Mouse (Mus musculus) kidney, embryonic 15.5 days (tissue): ENCODE measurements around the gene Bcorl1. TPM values are rescaled to one million over a fixed set of nuclear protein-coding genes. Genes with fewer than 3 reads are reported as not detected.

Experiments
- ATAC-seq: fragments of 200-750 bp; cut with Nextera tagmentation; replicated peaks from 2 replicates; pipeline ENCODE4 v1.8.0; 2017; ENCODE audit warnings: moderate TSS enrichment; ENCODE audit not compliant: low FRiP score
- H3K27ac ChIP-seq: fragments of 300-500 bp; sonication (generic); 2 replicates; pipeline ENCODE4 v1.5.1; 2015; ENCODE audit warnings: mild to moderate bottlenecking, inconsistent platforms
- H3K27me3 ChIP-seq: fragments of 300-500 bp; sonication (generic); 2 replicates; pipeline ENCODE4 v1.6.1; 2015; ENCODE audit warnings: inconsistent platforms
- H3K36me3 ChIP-seq: fragments of 300-500 bp; sonication (generic); 2 replicates; pipeline ENCODE4 v1.6.1; 2015; ENCODE audit warnings: inconsistent platforms
- H3K4me1 ChIP-seq: fragments of 300-500 bp; sonication (generic); 2 replicates; pipeline ENCODE4 v1.6.1; 2015; ENCODE audit warnings: inconsistent platforms
- H3K4me2 ChIP-seq: fragments of 300-500 bp; sonication (generic); 2 replicates; pipeline ENCODE4 v1.6.1; 2015; ENCODE audit warnings: moderate library complexity, mild to moderate bottlenecking, inconsistent platforms
- H3K4me3 ChIP-seq: fragments of 300-500 bp; sonication (generic); replicated peaks from 2 replicates; pipeline ENCODE4 v1.5.1; 2015; ENCODE audit warnings: mild to moderate bottlenecking, inconsistent platforms
- H3K9ac ChIP-seq: fragments of 300-500 bp; sonication (generic); 2 replicates; pipeline ENCODE4 v1.6.1; 2015; ENCODE audit warnings: mild to moderate bottlenecking, inconsistent platforms
- H3K9me3 ChIP-seq: fragments of 300-500 bp; sonication (generic); replicated peaks from 2 replicates; pipeline ENCODE4 v1.6.1; 2016; ENCODE audit warnings: inconsistent platforms
- WGBS: fragments of 180-500 bp; shearing (Covaris S2); methylation state at CpG from one replicate; pipeline ENCODE4 v1.1.7; 2015; ENCODE audit warnings: mixed read lengths; 5-methylcytosine and 5-hydroxymethylcytosine counted together
- polyA plus RNA-seq: library from polyadenylated mRNA; unstranded; fragments of >200 nt; fragmentation: Nextera tagmentation; extraction: Ambion mirVana; gene quantifications from 2 replicates; pipeline ENCODE4 v1.2.1, GENCODE M21; 2015

Bcorl1 gene
- polyA plus RNA-seq: 6.3 and 6.9 TPM in 2 replicates

GRCm38 (mm10) chrX:48341141-48341540 lies at the start of gene Bcorl1:
Bcorl1 (plus strand) TSS chrX:48341358.
- peak within 1 kb of the TSS; percentile 60 for H3K4me3 ChIP-seq
- H3K4me1 ChIP-seq: peaks cover 15% of the 10 kb centered on the region
- H3K27ac ChIP-seq: peak within 1 kb of the TSS; percentile 77
- H3K36me3 ChIP-seq: no peaks in the 10 kb centered on the region
- WGBS: 13% methylated on average over 18 of the region's 33 CpGs
- H3K27me3 ChIP-seq: 0 out of 2 replicates have a peak, but pooled peaks cover 12% of the 10 kb centered on the region
- peak within 1 kb of the TSS; percentile 50 for H3K9ac ChIP-seq
- peak within 1 kb of the TSS; percentile 75 for H3K4me2 ChIP-seq
- H3K9me3 ChIP-seq: no peaks in the 10 kb centered on the region
- peak; percentile 44 for ATAC-seq

GRCm38 (mm10) chrX:48291413-48291812 lies 49.7 kb upstream of the Bcorl1 start:
- Histone ChIP-seq H3K9me3 (no peaks in the 10 kb centered on the region), H3K27ac (no peak overlapping the region), H3K4me2 (no peak overlapping the region), H3K4me1 (no peaks in the 10 kb centered on the region), H3K27me3 (peaks cover 16% of the 10 kb centered on the region), H3K9ac (no peak overlapping the region), H3K36me3 (no peaks in the 10 kb centered on the region), H3K4me3 (no peak overlapping the region)
- WGBS: 31% methylated on average over 3 of the region's 3 CpGs
- ATAC-seq: no peak

GRCm38 (mm10) chrX:48305356-48305755 lies 35.8 kb upstream of the Bcorl1 start:
- no peak overlapping the region for H3K4me2 ChIP-seq
- H3K36me3 ChIP-seq: no peaks in the 10 kb centered on the region
- 82% methylated on average over 4 of the region's 4 CpGs for WGBS
- H3K9me3 ChIP-seq: no peaks in the 10 kb centered on the region
- H3K4me3 ChIP-seq: no peak overlapping the region
- no peak overlapping the region for H3K9ac ChIP-seq
- H3K4me1 ChIP-seq: no peaks in the 10 kb centered on the region
- no peak overlapping the region for H3K27ac ChIP-seq
- peaks cover 4% of the 10 kb centered on the region; the same call in 1 of the 2 replicates for H3K27me3 ChIP-seq
- ATAC-seq: no peak

GRCm38 (mm10) chrX:48310706-48311517 lies 30.2 kb upstream of the Bcorl1 start:
- H3K9ac ChIP-seq: no peak overlapping the region
- peak overlapping the region; percentile 28 for H3K4me3 ChIP-seq
- ATAC-seq: 0 out of 2 replicates have a peak, but pooled peaks have one; percentile 31
- WGBS: 22% methylated on average over 26 of the region's 26 CpGs
- peaks cover 21% of the 10 kb centered on the region for H3K27me3 ChIP-seq
- peaks cover 11% of the 10 kb centered on the region for H3K4me1 ChIP-seq
- peak overlapping the region; percentile 61 for H3K4me2 ChIP-seq
- 0 out of 2 replicates have a peak overlapping the region, but pooled peaks have one; percentile 18 for H3K27ac ChIP-seq
- no peaks in the 10 kb centered on the region for H3K36me3 ChIP-seq
- H3K9me3 ChIP-seq: no peaks in the 10 kb centered on the region

- H3K27ac ChIP-seq: no peak overlapping the region
- peaks cover 28% of the 10 kb centered on the region for H3K27me3 ChIP-seq
- no peak overlapping the region for H3K4me2 ChIP-seq
- H3K9ac ChIP-seq: no peak overlapping the region
- H3K36me3 ChIP-seq: no peaks in the 10 kb centered on the region
- no peak for ATAC-seq
- H3K4me3 ChIP-seq: no peak overlapping the region
- H3K4me1 ChIP-seq: peaks cover 11% of the 10 kb centered on the region
- 71% methylated on average over 5 of the region's 5 CpGs for WGBS
- no peaks in the 10 kb centered on the region for H3K9me3 ChIP-seq
These were observed 29.4 kb upstream of the Bcorl1 start for GRCm38 (mm10) chrX:48311727-48312126.

- 16% methylated on average over 33 of the region's 33 CpGs for WGBS
- H3K27ac ChIP-seq: peak overlapping the region; percentile 54
- H3K4me1 ChIP-seq: peaks cover 11% of the 10 kb centered on the region
- H3K4me2 ChIP-seq: peak overlapping the region; percentile 67
- H3K27me3 ChIP-seq: peaks cover 39% of the 10 kb centered on the region
- no peaks in the 10 kb centered on the region for H3K36me3 ChIP-seq
- peak overlapping the region; percentile 38; the same call in 1 of the 2 replicates for H3K9ac ChIP-seq
- peak overlapping the region; percentile 47 for H3K4me3 ChIP-seq
- peak; percentile 88 for ATAC-seq
- H3K9me3 ChIP-seq: no peaks in the 10 kb centered on the region
These were observed 26.6 kb upstream of the Bcorl1 start for GRCm38 (mm10) chrX:48314530-48315079.

- Histone ChIP-seq H3K27me3 (peaks cover 33% of the 10 kb centered on the region), H3K4me2 (no peak overlapping the region), H3K4me1 (peaks cover 5% of the 10 kb centered on the region), H3K9me3 (no peaks in the 10 kb centered on the region), H3K9ac (no peak overlapping the region), H3K4me3 (no peak overlapping the region), H3K36me3 (no peaks in the 10 kb centered on the region), H3K27ac (no peak overlapping the region)
- WGBS: 65% methylated on average over 3 of the region's 3 CpGs
- no peak for ATAC-seq
These were observed 23.7 kb upstream of the Bcorl1 start for GRCm38 (mm10) chrX:48317444-48317843.

- H3K4me3 ChIP-seq: no peak overlapping the region
- H3K9me3 ChIP-seq: no peaks in the 10 kb centered on the region
- 0 out of 2 replicates have a peak, but pooled peaks have one; percentile 20 for ATAC-seq
- WGBS: 27% methylated on average over 9 of the region's 9 CpGs
- peaks cover 31% of the 10 kb centered on the region for H3K27me3 ChIP-seq
- no peak overlapping the region for H3K4me2 ChIP-seq
- no peak overlapping the region for H3K9ac ChIP-seq
- no peak overlapping the region for H3K27ac ChIP-seq
- no peaks in the 10 kb centered on the region for H3K36me3 ChIP-seq
- peaks cover 5% of the 10 kb centered on the region for H3K4me1 ChIP-seq
These were observed 23.0 kb upstream of the Bcorl1 start for GRCm38 (mm10) chrX:48318194-48318593.

GRCm38 (mm10) chrX:48340441-48341049 lies 613 bp upstream of the Bcorl1 start:
- Histone ChIP-seq H3K9ac (peak overlapping the region; percentile 50; the same call in 1 of the 2 replicates), H3K9me3 (no peaks in the 10 kb centered on the region), H3K36me3 (no peaks in the 10 kb centered on the region), H3K4me3 (peak overlapping the region; percentile 60), H3K4me1 (peaks cover 11% of the 10 kb centered on the region), H3K27ac (peak overlapping the region; percentile 77), H3K27me3 (0 out of 2 replicates have a peak, but pooled peaks cover 12% of the 10 kb centered on the region), H3K4me2 (peak overlapping the region; percentile 75)
- 15% methylated on average over 35 of the region's 35 CpGs for WGBS
- ATAC-seq: no peak; the same call in 1 of the 2 replicates

- H3K4me3 ChIP-seq: peak overlapping the region; percentile 60
- peak overlapping the region; percentile 50 for H3K9ac ChIP-seq
- H3K4me2 ChIP-seq: peak overlapping the region; percentile 75
- H3K36me3 ChIP-seq: no peaks in the 10 kb centered on the region
- ATAC-seq: peak; percentile 52
- no peaks in the 10 kb centered on the region for H3K9me3 ChIP-seq
- WGBS: 23% methylated on average over 46 of the region's 73 CpGs
- peak overlapping the region; percentile 77 for H3K27ac ChIP-seq
- H3K27me3 ChIP-seq: 0 out of 2 replicates have a peak, but pooled peaks cover 12% of the 10 kb centered on the region
- peaks cover 15% of the 10 kb centered on the region for H3K4me1 ChIP-seq
These were observed 533 bp downstream of the Bcorl1 start for GRCm38 (mm10) chrX:48341621-48342161.

- Histone ChIP-seq H3K27me3 (0 out of 2 replicates have a peak, but pooled peaks cover 12% of the 10 kb centered on the region), H3K4me1 (peaks cover 15% of the 10 kb centered on the region), H3K36me3 (no peaks in the 10 kb centered on the region), H3K9ac (0 out of 2 replicates have a peak overlapping the region, but pooled peaks have one; percentile 10), H3K4me3 (peak overlapping the region; percentile 60), H3K27ac (peak overlapping the region; percentile 77), H3K4me2 (peak overlapping the region; percentile 75), H3K9me3 (no peaks in the 10 kb centered on the region)
- 0 out of 2 replicates have a peak, but pooled peaks have one; percentile 0 for ATAC-seq
- WGBS: 19% methylated on average over 16 of the region's 16 CpGs
These were observed 1.6 kb downstream of the Bcorl1 start for GRCm38 (mm10) chrX:48342731-48343130.
